Mouse (Mus musculus) left cerebral cortex, postnatal 10 days (tissue): ENCODE results near the gene Nsd1. TPM values are rescaled to one million over a fixed set of nuclear protein-coding genes. Genes with fewer than 3 reads are reported as not detected.

ENCODE experiments used
- DNase-seq, 2 experiments: peaks; one replicate each; pipeline ENCODE4 v3.0.0; 2021 to 2022; ENCODE audit warnings: low spot score in 2 of 2, mixed read lengths in 1 of 2; ENCODE audit errors: extremely low spot score in 1 of 2
- intact Hi-C: fragments of 180-260 bp; cut with DNase I; formaldehyde crosslinking; loops from one replicate; pipeline ENCODE4 v1.15.1; 2025
- total RNA-seq, 2 experiments: library from RNA; stranded (reverse); gene quantifications; 2 replicates each; pipeline ENCODE4 v1.2.3; 2021

The Nsd1 gene
- 100 to 1,000 TPM; 141 to 149 TPM for total RNA-seq

- intact Hi-C loops, result no loop called here
- peak in 1 of 2 experiments; percentile 27 for DNase-seq
Observed at GRCm38 (mm10) chr13:55209649-55210192, at the start of gene Nsd1. Nsd1 (plus strand) TSS chr13:55209782.

- no peak for DNase-seq
- intact Hi-C loops, result no loop called here
Observed at GRCm38 (mm10) chr13:55162365-55162764, 47.2 kb upstream of the Nsd1 start.

GRCm38 (mm10) chr13:55163553-55163952 lies 46.0 kb upstream of the Nsd1 start:
- no peak for DNase-seq
- intact Hi-C loops, result no loop called here

DNA sequence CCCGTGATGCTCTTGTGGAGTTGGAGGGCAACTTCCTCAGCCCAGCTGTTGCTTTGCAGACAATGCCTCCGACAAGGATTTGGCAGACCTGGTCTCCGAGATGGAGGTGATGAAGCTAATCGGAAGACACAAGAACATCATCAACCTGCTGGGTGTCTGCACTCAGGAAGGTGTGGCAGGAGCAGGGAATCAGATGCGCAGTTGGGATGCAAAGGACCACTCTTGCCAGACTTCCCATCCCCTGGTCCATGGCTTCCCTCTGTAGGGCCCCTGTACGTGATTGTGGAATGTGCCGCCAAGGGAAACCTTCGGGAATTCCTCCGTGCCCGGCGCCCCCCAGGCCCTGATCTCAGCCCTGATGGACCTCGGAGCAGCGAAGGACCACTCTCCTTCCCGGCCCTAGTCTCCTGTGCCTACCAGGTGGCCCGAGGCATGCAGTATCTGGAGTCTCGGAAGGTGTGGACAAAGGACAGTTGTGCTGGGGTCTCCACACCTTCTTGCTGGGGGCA lies 43.7 kb upstream of the Nsd1 start:
- DNase-seq, result peak in 1 of 2 experiments; percentile 20
- intact Hi-C loops, result no loop called here

GRCm38 (mm10) chr13:55166806-55167725 lies 42.5 kb upstream of the Nsd1 start:
- intact Hi-C loops, result no loop called here
- peak in 1 of 2 experiments; percentile 33 for DNase-seq

DNA sequence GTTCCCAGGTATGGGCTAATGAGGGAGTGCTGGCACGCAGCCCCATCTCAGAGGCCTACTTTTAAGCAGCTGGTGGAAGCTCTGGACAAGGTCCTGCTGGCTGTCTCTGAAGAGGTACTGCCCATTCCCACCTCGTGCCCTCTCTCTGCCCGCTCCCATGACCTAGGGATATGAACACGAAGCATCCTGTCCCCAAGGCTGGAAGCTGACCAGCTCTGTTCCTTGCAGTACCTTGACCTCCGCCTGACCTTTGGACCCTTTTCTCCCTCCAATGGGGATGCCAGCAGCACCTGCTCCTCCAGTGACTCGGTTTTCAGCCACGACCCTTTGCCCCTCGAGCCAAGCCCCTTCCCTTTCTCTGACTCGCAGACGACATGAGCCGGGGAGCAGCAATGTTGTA lies 41.8 kb upstream of the Nsd1 start:
- peak in 1 of 2 experiments; percentile 36 for DNase-seq
- intact Hi-C loops, result no loop called here

DNA sequence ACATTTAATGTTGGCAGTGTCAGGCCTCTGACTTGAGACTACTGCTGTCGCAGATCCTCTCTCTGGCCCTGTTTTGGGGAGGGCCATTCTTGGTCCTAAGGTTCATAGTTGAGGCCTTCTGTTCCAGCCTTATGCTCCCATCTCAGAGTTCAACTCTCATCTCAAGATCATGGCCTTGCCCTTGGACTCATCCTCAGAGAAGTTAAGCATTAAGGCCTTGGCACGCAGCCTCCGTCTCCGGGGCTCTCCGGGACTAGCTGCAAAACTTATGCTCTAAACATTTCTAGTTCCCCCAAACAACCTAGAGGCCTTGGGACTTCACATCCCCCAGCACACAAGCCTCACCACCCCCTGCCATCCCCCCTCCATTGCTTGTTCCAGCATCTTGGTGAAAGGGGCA lies 41.3 kb upstream of the Nsd1 start:
- DNase-seq, result peak in 1 of 2 experiments; percentile 10
- intact Hi-C loops, result no loop called here

DNA sequence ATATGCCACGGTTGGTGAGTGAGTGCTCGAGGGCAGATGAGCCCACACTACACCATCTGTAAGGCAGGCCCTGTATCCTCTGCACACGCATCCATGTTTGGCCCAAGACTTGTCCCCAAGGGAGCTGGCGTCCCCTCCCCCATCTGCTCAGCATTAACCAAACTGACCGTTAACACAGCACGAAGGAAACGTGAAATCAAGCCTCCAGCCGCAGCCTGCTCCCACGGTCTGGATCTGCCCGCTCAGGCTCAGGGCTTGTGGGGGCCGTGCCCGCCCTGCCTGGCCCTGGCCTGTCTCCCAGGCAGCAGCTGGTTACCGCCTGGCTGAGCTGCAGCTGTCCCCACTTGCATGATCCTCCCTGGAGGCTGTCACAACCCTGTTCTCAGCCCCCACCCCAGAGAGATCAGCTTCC lies 40.6 kb upstream of the Nsd1 start:
- peak in 1 of 2 experiments; percentile 74 for DNase-seq
- intact Hi-C loops, result no loop called here

- intact Hi-C loops, result loop anchor here (10.0 kb wide), 1 partner anchor 457 kb away; no protein-coding TSS in a partner anchor
- DNase-seq, result peak; percentile 57 to 75
Observed at GRCm38 (mm10) chr13:55171517-55172335, 37.9 kb upstream of the Nsd1 start.

DNA sequence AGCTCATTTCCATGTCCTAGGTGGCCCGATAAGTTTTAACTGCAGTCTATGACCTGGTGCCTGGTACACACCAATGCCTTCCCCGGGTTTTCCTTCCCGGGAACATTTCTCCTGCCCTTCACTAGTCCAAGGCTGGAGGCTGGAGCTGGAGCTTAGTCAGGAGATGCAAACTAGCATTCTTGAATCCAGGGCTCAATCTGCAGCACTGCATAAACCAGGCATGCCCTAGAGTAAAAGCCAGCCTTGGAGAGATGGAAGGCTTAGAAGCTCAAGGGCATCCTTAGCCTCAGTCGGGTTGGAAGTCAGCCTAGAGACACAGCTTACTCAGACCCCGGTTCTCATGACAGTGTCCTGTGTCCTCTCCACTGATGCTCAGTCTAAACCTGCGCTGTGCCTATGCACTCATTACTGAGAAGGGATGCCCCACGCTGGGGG lies 37.2 kb upstream of the Nsd1 start:
- intact Hi-C loops, result loop anchor here (10.0 kb wide), 1 partner anchor 458 kb away; no protein-coding TSS in a partner anchor
- DNase-seq, result peak in 1 of 2 experiments; percentile 15

- peak in 1 of 2 experiments; percentile 15 for DNase-seq
- intact Hi-C loops, result loop anchor here (10.0 kb wide), 1 partner anchor 460 kb away; no protein-coding TSS in a partner anchor
Observed at GRCm38 (mm10) chr13:55174347-55174746, 35.2 kb upstream of the Nsd1 start.

- intact Hi-C loops, result loop anchor here (5.0 to 10.0 kb wide), 3 partner anchors 39 to 461 kb away; no protein-coding TSS in a partner anchor
- peak in 1 of 2 experiments; percentile 7 for DNase-seq
Observed at GRCm38 (mm10) chr13:55176265-55176664, 33.3 kb upstream of the Nsd1 start.

- DNase-seq, result no peak
- intact Hi-C loops, result loop anchor here (5.0 to 10.0 kb wide), 3 partner anchors 41 to 463 kb away; no protein-coding TSS in a partner anchor
Observed at GRCm38 (mm10) chr13:55177903-55178496, 31.6 kb upstream of the Nsd1 start.

- intact Hi-C loops, result loop anchor here (5.0 to 10.0 kb wide), 3 partner anchors 41 to 464 kb away; no protein-coding TSS in a partner anchor
- peak; percentile 64 to 70 for DNase-seq
Observed at GRCm38 (mm10) chr13:55178556-55178955, 31.0 kb upstream of the Nsd1 start.

GRCm38 (mm10) chr13:55179591-55179990 lies 30.0 kb upstream of the Nsd1 start:
- intact Hi-C loops, result loop anchor here (5.0 to 10.0 kb wide), 3 partner anchors 42 to 465 kb away; no protein-coding TSS in a partner anchor
- no peak for DNase-seq

- intact Hi-C loops, result no loop called here
Observed at GRCm38 (mm10) chr13:55181786-55182172, 27.8 kb upstream of the Nsd1 start.

DNA sequence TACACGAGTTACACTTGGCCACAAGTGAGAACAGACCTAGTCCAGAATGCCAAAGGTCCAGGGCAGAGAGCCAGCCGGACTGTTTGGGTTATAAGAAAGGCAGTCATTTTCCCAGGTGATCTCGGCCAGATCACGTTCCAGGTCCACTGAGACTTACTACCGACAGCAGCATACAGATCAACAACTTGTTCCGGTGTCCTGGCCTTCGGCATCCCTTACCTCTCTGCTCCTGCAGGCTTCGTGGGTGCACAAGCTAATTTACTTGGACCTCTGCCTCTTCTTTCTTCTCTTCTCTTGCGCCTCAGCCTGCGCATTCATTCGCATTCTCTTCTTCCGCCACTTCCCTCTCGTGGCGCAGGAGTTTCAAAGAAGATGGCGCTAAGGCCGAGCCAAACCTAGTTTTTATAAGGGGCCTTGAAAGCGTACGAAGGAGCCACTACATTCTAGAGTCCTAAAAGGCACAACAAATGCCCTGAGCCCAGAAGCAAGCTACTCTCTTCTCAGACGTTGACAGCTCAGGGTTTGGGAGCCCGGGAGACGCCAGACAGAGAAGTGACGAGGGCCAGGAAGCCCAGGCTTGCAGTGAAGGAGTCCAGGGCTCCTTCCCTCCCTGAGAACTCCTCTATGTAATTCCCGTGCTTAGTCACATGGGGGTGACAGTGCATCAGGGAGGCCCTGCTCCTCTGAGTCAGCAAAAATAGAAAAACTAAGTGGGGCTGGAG lies 27.2 kb upstream of the Nsd1 start:
- intact Hi-C loops, result no loop called here
- DNase-seq, result peak; percentile 62 to 77

More at GRCm38 (mm10) chr13:55181786-55182172, 27.8 kb upstream of the Nsd1 start:
- no peak for DNase-seq
